Mouse (Mus musculus) erythroblast, embryonic 14.5 days (primary cell): ENCODE data around the gene Rab24.

Experiments used
- GATA1 ChIP-seq: IDR thresholded peaks from 2 replicates; pipeline ENCODE4 v1.6.1; 2012; ENCODE audit warnings: low read length, inconsistent platforms, mixed read lengths
- TAL1 ChIP-seq: IDR thresholded peaks from 3 replicates; pipeline ENCODE4 v1.6.1; 2012; ENCODE audit warnings: low read length, inconsistent platforms, mixed read lengths

DNA sequence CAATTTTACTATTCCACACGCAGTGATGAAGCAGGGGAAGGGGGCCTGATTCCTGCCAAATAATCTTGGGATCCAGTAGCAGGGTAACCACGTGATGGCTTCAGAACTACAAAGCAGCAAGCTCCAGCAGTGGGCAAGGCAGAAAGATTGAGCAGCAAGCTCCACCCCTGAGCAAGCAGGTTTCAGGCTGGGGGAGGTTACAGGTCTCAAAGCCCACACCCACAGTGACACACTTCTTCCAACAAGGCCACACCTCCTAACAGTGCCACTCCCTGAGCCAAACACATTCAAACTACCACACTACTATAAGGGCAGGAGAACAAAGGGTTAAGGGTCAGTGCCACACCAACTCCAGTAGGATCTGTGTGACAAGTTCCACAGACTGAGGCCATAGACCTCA, 17.5 kb upstream of the Rab24 start:
- no peak for TF ChIP-seq TAL1
- no peak for TF ChIP-seq GATA1
